Mouse (Mus musculus): ENCODE measurements around the gene Lrg1.

The Lrg1 gene

GRCm38 (mm10) chr17:56071126-56071525 is 50.7 kb downstream of the Lrg1 start:
- TF ChIP-seq POU5F1 (IDR thresholded peaks at IDR 0.05; ENCODE audit: borderline replicate concordance, low read length) (no peak), CTCF (conservative IDR thresholded peaks at IDR 0.05; ENCODE audit: low read length) (no peak), NANOG (IDR thresholded peaks at IDR 0.05; ENCODE audit: borderline replicate concordance, low read length) (no peak)
- peaks cover 75% of the 10 kb centered on the region for H3K36me3 ChIP-seq (ENCODE audit: insufficient read depth, low read length)
- H3K9me3 ChIP-seq (ENCODE audit: low read length), result no peaks in the 10 kb centered on the region
- no peak overlapping the region for H3K4me3 ChIP-seq (replicated peaks; ENCODE audit: low read length)
- H3K27me3 ChIP-seq (ENCODE audit: insufficient read depth, low read length), result no peaks in the 10 kb centered on the region
- peaks cover 54% of the 10 kb centered on the region for H3K4me1 ChIP-seq (replicated peaks; ENCODE audit: low read depth, low read length)
